Mouse (Mus musculus): Measurements from ENCODE around the gene Tbc1d22b. TPM values are rescaled to one million over a fixed set of nuclear protein-coding genes. Genes with fewer than 3 reads are reported as not detected.
A peak's percentile ranks its signal among the peaks of the same experiment; 100 is the strongest.

Tbc1d22b gene
- polyA plus RNA-seq, 1 experiment = 13.6 TPM

DNA sequence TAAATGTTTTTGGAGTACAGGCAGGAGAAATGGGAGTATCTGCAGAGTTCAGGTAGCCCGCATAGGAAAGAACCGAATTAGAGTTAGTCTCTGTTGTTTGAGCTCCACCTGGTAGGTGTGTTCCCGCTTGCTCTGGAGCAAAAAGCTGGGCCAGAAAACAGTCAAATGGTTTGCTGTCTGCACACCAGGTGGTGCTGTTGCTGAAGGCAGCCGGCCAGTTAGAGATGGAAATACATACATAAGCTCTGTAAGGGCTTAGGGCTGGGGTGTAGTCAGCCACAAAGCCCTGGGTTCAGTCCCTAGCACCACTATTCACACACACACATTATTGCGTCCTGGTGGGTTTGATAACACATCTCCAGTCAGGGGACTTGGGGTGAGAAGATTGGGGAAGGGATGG lies 86.5 kb downstream of the Tbc1d22b start:
- Histone ChIP-seq H3K27ac (ENCODE audit: insufficient read depth, low read length) (no peak overlapping the region), H3K4me1 (ENCODE audit: control insufficient read depth, insufficient read depth, low read length) (no peaks in the 10 kb centered on the region), H3K4me3 (ENCODE audit: insufficient read depth, low read length) (no peak overlapping the region)
- no peak for TF ChIP-seq POLR2A (IDR thresholded peaks at IDR 0.05; ENCODE audit: low read depth, low read length)
- peak; percentile 69; the same call in 1 of the 2 replicates for TF ChIP-seq CTCF (IDR thresholded peaks at IDR 0.05; ENCODE audit: borderline replicate concordance, insufficient read depth, low read length)

- TF ChIP-seq POLR2A (IDR thresholded peaks at IDR 0.05; ENCODE audit: low read depth, low read length) (no peak), CTCF (IDR thresholded peaks at IDR 0.05; ENCODE audit: borderline replicate concordance, insufficient read depth, low read length) (no peak)
- Histone ChIP-seq H3K4me3 (ENCODE audit: insufficient read depth, low read length) (no peak overlapping the region), H3K4me1 (ENCODE audit: control insufficient read depth, insufficient read depth, low read length) (no peaks in the 10 kb centered on the region), H3K27ac (ENCODE audit: insufficient read depth, low read length) (no peak overlapping the region)
These were observed 87.8 kb downstream of the Tbc1d22b start for GRCm38 (mm10) chr17:29637377-29637776.

DNA sequence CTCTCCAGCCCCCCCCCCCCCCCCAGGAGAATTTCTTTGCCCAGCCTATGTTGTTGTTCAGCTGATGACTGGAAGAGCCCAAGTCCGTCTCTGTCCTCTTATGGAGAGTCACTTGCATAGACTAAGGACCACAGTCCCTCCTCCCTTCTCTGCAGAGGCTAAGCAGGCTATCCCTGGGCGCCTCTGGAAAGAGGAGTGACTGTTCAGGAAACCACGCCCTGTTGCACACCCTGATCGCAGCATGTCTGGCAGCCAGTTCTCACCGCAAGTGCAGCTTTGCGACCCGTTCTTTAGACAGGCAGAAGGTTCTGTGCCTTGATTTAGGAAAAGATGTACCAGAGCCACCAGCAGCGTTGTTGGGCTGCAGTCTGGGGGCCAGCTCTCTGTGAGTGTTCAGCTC lies 88.3 kb downstream of the Tbc1d22b start:
- H3K27ac ChIP-seq (ENCODE audit: insufficient read depth, low read length) = no peak overlapping the region
- TF ChIP-seq CTCF (IDR thresholded peaks at IDR 0.05; ENCODE audit: borderline replicate concordance, insufficient read depth, low read length) (no peak), POLR2A (IDR thresholded peaks at IDR 0.05; ENCODE audit: low read depth, low read length) (no peak)
- no peaks in the 10 kb centered on the region for H3K4me1 ChIP-seq (ENCODE audit: control insufficient read depth, insufficient read depth, low read length)
- H3K4me3 ChIP-seq (ENCODE audit: insufficient read depth, low read length) = no peak overlapping the region

GRCm38 (mm10) chr17:29640971-29641370 lies 91.4 kb downstream of the Tbc1d22b start:
- Histone ChIP-seq H3K4me1 (ENCODE audit: control insufficient read depth, insufficient read depth, low read length) (no peaks in the 10 kb centered on the region), H3K4me3 (ENCODE audit: insufficient read depth, low read length) (no peak overlapping the region), H3K27ac (ENCODE audit: insufficient read depth, low read length) (no peak overlapping the region)
- TF ChIP-seq POLR2A (IDR thresholded peaks at IDR 0.05; ENCODE audit: low read depth, low read length) = no peak
- no peak for TF ChIP-seq CTCF (IDR thresholded peaks at IDR 0.05; ENCODE audit: borderline replicate concordance, insufficient read depth, low read length)

- H3K4me1 ChIP-seq (ENCODE audit: control insufficient read depth, insufficient read depth, low read length) = no peaks in the 10 kb centered on the region
- H3K4me3 ChIP-seq (ENCODE audit: insufficient read depth, low read length) = no peak overlapping the region
- no peak overlapping the region for H3K27ac ChIP-seq (ENCODE audit: insufficient read depth, low read length)
- TF ChIP-seq POLR2A (IDR thresholded peaks at IDR 0.05; ENCODE audit: low read depth, low read length) = no peak
- TF ChIP-seq CTCF (IDR thresholded peaks at IDR 0.05; ENCODE audit: borderline replicate concordance, insufficient read depth, low read length) = no peak
These were observed 92.6 kb downstream of the Tbc1d22b start for GRCm38 (mm10) chr17:29642219-29642618.

Other genes starting within 250 kb of the Tbc1d22b start
- gene Pi16, start 232.1 kb upstream of the Tbc1d22b start, polyA plus RNA-seq (2011; ENCODE audit: insufficient read length, low read depth, missing spikeins) = 0.23 and 0.61 TPM in 2 replicates
- gene Mtch1, start 201.9 kb upstream of the Tbc1d22b start, polyA plus RNA-seq (2011; ENCODE audit: insufficient read length, low read depth, missing spikeins) = 296 and 366 TPM in 2 replicates
- gene Fgd2, start 188.9 kb upstream of the Tbc1d22b start, polyA plus RNA-seq (2011; ENCODE audit: insufficient read length, low read depth, missing spikeins) = 0.44 TPM in 1 of 2 replicates, not detected in the other
- 27.5 and 30.7 TPM in 2 replicates for gene Pim1, start 59.0 kb upstream of the Tbc1d22b start, polyA plus RNA-seq (2011; ENCODE audit: insufficient read length, low read depth, missing spikeins)
- not detected in 2 replicates for gene Gm17657, start 147 bp upstream of the Tbc1d22b start, polyA plus RNA-seq (2011; ENCODE audit: insufficient read length, low read depth, missing spikeins)
- gene Tmem217, start 2.6 kb downstream of the Tbc1d22b start, polyA plus RNA-seq (2011; ENCODE audit: insufficient read length, low read depth, missing spikeins) = not detected in 2 replicates
- 22.9 and 32.4 TPM in 2 replicates for gene Rnf8, start 65.0 kb downstream of the Tbc1d22b start, polyA plus RNA-seq (2011; ENCODE audit: insufficient read length, low read depth, missing spikeins)
- 2.1 and 2.7 TPM in 2 replicates for gene Gm28043, start 65.1 kb downstream of the Tbc1d22b start, polyA plus RNA-seq (2011; ENCODE audit: insufficient read length, low read depth, missing spikeins)
- gene Cmtr1, start 110.8 kb downstream of the Tbc1d22b start, polyA plus RNA-seq (2011; ENCODE audit: insufficient read length, low read depth, missing spikeins) = 68.9 and 76.3 TPM in 2 replicates
- 10.8 and 11.0 TPM in 2 replicates for gene Ccdc167, start 167.3 kb downstream of the Tbc1d22b start, polyA plus RNA-seq (2011; ENCODE audit: insufficient read length, low read depth, missing spikeins)

All from embryonic fibroblast, embryonic 13.5 days (primary cell).